Mouse (Mus musculus): ENCODE measurements at regions not wholly inside any gene's neighbourhood (a gene's known extent, or its start where the extent isn't known, plus 50 kb on each side); places are given as distances from the start of the nearest gene placed in this dataset.

DNA sequence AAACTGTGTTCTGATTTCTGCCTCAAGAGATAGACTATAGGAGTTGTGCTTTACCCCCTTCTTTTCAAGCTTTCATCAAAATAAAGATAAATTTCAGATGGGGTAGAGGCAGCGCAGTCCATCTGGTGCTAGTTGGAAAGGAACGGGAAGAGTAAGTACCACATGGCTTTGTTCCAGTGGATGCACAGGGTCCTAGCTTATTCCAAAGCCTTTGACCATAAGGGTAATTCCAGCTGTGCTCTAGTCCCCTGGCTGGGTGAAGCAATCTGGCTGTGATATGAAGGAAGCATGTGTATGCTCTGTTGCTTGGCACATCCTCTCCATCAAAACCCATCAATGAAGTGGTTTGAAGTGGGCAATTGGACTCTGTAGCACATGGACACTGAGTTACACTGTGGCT lies 155.6 kb downstream of the 1190002N15Rik start:
- DNase-seq (ENCODE audit: low spot score): no peak

DNA sequence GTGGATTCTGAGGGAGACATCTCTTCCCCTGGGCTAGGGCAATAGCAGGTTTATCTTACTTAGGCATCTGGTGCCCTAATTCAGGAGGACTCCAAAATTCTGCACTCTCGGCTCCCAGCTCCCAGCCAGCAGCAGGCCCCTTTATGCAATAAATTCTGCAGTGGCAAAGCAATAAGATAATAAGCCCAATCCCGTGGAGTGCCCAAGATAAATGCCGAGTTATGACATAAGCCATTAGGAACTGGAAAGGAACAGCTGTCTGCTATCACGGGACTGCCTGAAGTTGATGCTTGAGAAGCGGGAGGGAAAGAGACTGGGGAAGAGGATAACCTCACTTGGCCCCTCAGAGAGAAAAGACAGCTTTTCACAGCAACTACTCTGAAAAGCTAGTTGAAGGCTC lies 159.0 kb downstream of the 1190002N15Rik start:
- peak; percentile 72 for DNase-seq (ENCODE audit: low spot score)

DNA sequence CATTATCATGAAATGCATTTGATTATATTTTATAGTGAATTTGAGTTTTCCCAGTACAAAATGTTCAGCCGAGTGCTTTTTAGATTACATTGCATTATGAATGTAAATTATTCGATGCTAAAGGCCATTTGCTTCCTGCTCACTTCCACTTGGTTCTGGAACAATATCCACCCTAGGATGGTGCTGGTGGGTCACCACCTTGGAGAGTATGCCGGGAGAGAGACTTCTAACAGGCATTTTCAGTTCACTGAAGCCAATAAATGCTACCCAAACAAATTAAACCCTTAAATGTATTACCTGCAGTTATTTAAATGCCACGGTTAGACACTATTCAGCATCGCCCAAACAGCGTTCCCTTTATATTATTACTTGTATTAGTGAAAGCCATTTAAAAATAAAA lies 159.6 kb downstream of the 1190002N15Rik start:
- no peak for DNase-seq (ENCODE audit: low spot score)

DNA sequence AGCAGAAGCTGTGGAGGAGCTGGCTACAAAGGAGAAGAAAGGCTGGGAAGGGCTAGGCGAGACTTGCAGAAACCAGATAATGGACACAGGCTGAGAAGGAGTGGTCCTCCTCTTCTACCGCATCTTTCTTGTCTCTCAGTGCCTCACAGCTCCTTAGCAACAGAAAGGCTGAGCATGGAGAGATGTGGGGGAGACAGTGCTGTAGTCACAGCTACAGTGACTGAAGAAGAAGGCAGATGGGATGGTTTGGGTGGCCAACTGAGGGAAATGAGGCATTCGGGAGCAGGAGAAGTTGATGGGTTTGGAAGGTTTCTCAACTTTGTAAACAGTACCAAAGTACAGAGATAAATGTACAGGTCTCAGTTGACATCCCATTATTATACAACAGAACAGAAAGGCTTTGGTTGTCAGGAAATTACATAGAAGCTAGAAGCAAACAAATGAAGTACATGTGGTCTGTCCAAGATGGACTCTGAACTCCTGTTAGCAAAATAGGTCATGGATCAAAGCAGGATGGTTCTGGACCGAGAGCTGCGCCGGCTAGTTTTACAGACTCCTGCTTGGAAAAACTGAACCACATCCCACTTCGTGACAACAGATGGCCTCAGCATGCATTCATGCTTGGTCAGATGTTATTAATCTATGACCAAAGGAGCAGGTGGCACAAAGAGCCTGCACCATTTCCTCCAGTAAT lies 160.4 kb downstream of the 1190002N15Rik start:
- DNase-seq (ENCODE audit: low spot score): peak; percentile 79

DNA sequence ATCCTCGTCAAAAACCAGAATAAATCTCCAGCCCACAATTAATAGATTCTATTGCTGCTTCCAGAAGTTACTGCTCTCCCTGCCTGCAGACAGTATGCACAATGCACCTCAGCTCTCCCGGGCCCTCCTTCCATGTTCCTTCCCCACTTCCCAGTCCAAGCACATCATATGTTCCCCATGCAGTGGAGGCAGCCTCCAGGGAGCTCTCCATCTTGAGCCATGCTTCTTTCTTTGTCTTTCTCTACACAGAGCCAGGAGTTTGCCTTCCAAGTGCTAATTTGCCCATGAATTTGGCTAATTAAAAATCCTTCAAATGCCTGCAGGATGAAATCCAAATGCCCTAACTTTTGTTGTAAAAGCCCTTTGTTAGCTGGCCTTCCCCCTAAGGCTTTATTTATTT lies 166.9 kb downstream of the 1190002N15Rik start:
- no peak for DNase-seq (ENCODE audit: low spot score)

DNA sequence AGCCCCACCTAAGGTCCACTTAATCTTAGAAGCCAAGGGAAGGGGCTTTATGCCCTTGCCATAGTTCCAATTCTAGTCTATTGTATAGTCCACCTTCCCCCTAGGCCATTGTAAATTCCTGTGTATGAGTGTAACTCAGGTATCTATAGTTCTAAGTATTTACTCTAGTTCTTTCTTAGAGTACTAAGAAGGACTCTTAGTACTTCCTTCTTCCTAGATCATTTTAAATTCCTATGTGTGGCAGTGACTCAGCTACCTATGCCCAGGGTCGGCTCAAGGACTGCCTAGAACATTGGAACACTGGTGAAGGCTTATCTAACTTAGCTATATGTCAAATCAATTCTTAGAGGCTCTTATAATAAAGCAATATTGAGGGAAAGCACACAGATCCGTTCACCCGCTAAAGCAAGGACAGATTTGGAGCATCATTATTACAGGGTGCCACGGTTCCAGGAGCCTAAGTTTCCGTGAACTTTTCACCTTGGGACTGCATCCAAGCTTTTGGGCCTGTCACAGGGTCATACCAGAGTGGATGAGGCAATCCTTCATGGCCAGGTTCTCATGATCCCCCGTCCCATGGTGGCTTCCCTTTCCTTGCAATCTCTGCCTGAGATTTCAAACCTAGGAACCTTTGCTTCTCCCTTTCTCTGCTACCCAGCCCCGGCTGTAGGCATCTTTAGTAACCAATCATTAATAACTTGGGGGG lies 169.5 kb downstream of the 1190002N15Rik start:
- no peak for DNase-seq (ENCODE audit: low spot score)

DNA sequence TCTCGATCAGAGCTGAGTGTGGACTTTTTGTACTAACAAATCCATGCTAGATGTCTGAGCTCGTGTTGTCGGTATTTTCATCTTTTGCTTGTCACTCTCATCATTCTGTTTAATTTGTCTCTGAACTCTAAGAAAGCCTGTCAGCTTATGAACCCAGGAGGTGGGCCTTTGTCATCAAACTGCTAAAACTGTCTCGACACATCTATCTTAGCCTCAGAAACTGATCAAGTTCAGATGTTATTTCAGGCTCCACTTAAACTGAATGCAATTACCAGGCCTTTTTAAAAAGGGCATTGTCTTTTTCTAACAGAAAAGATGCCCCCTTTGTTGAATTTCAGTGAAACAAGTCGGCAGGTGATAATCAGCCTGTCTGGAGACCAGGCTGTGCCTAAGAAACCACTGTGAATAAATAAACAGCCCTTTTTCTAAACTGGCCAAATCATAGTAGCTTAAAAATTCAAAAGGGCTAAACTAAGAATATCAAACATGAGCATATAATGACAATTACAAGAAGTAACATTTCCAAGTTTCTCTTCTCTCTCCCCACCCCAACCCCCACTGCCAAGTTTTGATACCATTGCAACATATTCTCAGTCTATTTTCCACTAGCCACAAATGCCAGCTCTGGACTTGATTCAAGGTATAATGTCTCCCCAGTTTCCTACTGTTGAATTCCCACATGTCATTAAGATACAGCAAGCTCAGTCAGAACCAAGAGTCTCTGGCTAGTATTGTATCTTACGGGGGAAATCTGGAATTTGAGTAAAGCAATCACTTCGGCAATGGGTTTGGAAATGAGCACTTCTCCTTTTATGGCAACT lies 175.8 kb downstream of the 1190002N15Rik start:
- DNase-seq (ENCODE audit: low spot score): peak; percentile 60

DNA sequence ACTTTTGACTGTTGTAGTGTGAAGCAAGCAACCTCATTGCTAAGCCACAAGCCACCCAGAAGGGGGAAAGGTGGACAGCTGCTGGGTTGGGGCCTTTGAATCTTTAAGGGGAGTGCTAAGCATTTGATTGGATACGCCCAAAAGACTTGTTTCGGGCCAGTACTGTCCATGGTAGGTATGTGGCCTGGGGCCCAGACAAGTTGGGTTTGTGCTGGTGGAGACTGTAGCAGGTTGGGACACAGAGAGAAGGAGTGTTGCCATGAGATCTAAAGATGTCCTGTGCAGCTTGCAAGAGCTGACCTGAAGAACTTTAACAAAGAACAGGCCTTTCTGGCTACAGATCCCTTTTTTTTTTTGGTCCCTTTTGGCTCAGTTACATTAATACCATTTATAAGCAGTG lies 176.9 kb downstream of the 1190002N15Rik start:
- no peak for DNase-seq (ENCODE audit: low spot score)

DNA sequence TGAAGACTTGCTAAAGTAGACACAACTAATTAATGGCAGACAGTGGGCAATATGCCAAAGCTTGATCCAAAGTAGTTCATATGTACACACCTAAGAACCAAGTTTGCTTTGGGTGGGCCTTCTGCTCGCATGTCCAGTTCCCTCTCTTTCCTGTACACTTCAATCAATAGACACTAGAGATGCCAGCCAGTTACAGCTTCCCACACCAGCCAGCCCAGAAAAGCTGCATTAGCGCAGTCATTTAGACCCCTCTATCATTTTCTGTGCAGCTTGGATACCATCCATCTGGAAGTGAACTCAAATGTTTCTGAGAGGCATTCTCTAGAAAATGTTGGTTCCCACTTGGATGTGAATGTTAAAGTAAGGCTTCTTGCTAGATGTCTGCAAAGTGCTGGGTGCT lies 179.7 kb downstream of the 1190002N15Rik start:
- DNase-seq (ENCODE audit: low spot score): no peak

DNA sequence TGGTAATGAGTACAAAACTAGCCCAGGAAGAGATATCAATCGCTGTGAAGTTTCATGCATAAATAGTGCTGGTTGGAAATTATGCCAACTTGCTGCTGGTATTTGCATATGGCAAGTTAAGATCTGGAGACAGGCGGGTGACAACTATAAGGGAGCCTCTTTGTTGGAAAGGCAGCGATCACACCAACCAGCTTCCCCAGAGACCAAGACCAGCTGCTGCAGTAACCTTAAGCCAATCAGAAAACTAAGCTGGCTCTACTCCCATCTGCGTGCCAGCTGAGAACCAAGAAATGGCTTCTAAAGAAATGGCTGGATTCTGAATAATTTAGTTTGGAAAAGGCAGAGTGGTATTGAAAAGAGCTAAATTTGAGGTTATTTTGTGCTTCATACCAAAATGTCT lies 195.9 kb downstream of the 1190002N15Rik start:
- DNase-seq (ENCODE audit: low spot score): peak; percentile 50

DNA sequence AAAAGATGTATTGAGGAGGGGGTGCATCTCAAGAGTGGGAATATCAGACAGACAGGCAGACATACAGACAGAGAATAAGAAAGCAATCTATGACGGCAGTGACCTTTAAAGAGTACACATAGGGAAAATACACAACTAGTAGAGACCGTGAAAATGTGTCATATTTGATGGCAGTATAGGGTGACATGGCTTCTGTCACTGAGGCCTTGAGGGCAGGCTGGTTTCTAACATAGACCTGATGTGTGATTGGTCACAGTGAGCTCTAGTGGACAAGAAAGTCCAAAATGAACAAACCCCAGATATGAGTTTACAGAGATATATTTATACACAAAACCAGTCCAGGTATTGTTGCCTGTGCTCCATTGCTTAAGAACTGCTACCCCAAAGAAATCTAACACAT lies 196.3 kb downstream of the 1190002N15Rik start:
- no peak for DNase-seq (ENCODE audit: low spot score)

DNA sequence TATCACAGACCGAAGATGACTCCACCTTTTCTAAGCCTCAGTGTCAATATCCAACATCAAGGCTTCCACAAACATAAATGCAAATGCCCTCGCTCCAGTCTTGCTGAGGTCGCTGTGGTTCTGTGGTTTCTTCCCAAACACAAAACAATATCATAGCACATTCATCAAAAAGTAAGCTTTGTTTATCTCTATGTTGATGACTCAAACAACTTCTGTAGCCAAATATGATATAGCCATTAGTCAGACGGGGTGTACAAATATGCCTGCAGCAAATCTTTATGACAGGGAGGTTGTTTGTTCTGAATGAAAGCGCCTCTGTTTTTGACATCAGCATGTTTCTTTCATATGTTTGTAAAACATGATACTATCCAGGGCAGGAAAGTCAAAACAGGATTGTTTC lies 204.4 kb downstream of the 1190002N15Rik start:
- no peak for DNase-seq (ENCODE audit: low spot score)

DNA sequence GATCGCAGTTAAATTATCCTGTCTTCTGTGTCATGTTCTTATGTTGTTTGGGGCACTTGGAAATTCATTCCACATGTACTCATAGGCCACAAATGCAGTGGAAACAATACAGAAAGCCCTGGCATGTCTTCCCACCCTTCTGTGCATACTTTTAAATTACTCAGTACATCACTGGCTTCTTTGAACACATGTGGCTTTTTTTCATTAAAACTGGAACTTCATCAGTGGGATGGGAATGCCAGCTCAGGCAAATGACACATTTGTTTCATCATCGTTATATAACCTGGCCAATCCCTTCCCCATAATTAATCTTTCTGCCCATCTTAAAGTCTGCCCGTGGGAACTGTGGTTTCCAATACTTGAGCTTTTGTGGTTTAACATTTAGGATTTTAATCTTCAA lies 214.9 kb downstream of the 1190002N15Rik start:
- no peak for DNase-seq (ENCODE audit: low spot score)

DNA sequence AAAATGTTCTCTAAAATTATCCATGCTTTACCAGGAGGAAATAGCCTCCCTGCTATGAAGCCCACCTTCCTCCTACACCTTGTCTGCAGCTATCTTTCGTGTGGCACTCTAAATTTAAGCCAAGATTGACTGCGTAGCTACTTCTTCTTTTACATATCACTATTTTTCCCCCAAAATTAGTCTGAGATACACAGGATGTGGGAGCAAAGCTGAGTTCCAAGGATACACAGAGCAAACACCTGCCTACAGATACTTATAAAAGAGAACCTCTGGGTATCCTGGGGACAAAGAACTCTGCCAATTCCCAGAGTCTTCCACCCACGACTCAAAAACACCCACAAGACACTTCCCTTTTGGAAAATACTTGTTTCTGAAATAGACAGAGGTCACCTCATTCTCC lies 235.3 kb downstream of the 1190002N15Rik start:
- DNase-seq (ENCODE audit: low spot score): no peak

DNA sequence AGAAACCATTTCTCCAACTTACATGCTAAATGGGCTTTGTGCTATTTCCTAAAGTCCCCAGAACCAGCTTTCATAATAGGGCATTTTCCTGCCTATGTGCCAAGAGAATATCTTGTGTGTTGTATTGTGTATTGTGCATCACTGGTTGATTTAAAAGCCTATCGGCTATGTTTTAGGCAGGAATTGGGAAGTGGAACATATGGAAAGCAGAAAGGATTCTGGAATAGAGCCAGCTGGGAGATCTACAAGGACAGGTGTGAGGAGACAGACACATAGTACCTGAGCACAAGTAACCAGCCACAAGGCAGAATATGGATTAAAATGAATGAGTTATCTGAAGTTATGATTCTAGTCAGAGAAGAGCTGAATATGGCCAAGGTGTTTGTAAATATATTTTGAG lies 236.0 kb downstream of the 1190002N15Rik start:
- no peak for DNase-seq (ENCODE audit: low spot score)

DNA sequence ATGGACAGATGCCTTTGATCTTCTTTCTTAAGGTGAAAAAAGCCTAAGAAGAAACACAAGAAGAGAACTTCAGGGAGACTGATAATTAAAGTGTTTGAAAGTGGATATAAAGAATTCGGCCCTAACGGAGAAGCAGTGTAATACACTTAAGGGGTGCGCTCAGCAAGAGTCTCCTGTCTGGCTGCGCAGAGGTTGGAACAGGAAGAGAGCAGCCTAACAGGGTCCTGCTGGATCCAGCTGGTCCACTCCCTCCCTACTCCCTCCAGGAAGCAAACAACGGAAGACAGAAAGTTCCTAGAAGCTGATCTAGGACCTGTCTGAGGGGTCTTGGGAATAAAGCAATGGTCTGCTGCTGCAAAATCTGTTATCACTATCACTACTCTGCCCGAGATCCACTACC lies 242.4 kb downstream of the 1190002N15Rik start:
- no peak for DNase-seq (ENCODE audit: low spot score)

DNA sequence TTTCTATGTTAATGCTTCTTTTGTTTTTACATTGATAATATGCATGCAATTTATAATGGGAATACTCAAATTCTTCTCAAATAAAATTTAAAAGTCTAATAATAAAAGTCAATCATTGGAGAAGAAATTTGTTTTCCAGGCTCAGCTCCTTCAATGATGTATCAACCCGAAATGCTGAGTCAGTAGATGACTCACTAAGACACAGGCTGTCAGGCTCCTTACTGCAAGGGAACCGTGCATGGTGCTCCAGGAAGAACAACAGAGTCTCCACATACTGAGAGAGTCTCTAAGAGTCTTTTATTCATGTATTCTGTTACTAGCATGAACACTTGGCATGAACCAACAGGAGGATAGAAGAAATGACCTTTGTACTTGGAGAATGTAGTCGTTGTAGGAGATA lies 245.7 kb downstream of the 1190002N15Rik start:
- DNase-seq (ENCODE audit: low spot score): no peak

DNA sequence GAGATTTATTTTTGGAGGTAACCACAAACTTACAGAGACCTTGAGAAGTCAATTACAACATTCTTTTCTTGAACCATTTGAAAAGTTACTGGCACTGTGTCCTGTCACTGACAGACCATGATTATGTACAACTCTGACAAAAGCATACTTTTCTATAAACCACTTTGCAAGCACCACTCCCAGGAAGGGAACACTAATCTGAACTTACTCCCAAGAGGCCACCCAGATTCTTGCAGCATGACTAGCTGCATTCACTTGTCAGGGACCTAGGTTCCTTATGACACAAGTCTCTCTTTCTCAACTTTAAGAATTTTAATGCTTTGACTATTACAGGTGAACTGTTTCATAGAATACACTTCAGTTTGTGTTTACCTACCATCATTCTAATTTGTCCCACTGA lies 248.3 kb downstream of the 1190002N15Rik start:
- DNase-seq (ENCODE audit: low spot score): no peak

DNA sequence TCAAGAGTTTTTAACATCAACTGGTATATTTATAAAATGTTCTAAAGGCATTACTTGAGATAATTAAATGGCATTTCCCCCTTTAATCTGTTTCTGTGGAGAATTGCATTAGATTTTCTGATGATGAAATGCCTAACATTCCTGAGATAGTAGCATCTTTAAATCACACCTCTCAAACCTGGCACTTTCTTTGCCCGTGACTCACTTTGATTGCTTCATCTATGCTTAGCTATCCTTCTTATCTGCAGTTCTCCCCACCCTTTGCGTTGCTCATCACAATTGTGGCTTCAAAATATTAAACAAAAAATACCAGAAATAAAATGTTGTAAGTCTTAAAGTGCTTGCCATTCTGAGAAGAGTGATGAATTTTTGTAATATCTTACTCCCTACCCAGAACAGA lies 250.3 kb downstream of the 1190002N15Rik start:
- DNase-seq (ENCODE audit: low spot score): no peak

DNA sequence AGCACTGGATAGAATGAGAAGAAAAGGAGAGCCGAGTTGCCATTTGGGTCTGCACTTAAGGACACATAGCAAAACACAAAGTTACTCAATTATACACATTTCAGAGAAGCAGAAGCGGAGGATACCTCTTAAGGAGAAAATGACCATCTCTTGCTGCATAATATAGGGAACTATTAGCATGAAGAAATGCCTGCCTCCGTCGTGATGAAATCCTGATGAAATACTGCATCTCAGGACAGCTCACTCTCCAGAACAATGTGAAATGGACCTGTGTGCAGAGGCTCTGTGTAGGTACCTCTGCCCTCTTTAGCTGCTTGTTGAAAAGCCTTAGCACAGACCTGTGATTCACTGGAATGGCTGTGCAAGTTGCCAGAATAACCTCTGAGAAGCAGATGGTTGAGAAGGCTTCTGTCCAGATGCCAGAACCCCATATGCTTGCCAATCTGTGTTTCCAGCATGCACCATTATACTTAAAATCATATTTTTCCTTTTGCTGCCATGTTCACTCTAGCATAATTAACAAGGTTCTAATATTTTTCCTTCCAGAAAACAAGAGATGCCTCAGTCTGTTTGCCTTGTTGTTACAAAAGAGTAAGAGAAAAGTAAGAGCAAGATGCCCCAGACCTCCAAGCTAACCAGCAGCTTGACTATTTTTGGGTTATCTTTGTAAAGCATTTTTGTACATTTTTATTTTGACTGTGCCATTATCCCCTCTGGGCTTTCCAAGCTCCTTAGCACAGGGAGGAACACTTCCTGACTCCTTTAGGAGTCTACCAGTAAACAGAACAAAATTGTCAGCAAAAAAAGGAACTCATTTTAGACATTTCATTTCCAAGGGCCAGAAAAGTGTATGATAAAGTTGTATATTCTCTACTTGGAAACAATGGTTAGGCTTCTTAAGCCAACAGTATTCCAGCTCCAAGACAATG lies 259.0 kb downstream of the 1190002N15Rik start:
- DNase-seq (ENCODE audit: low spot score): no peak

DNA sequence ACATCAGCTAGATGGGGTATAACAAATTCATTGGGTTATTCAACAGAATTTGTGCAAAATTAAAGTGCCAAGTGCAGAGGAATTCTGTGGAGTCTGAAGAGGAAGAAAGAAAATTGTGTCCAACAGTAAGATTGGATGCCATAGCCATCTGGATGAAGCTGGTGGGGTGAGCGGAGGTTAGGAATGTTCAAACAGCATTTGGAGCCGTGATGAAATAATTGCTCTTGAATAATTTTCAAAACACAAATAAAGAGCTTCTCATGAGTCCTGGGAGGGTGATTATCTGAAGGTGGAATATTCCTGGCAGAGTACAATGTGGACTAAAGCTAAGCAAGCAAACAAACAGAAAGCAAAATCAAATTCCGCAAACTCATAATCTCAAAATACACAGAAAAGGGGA lies 260.8 kb downstream of the 1190002N15Rik start:
- DNase-seq (ENCODE audit: low spot score): no peak

DNA sequence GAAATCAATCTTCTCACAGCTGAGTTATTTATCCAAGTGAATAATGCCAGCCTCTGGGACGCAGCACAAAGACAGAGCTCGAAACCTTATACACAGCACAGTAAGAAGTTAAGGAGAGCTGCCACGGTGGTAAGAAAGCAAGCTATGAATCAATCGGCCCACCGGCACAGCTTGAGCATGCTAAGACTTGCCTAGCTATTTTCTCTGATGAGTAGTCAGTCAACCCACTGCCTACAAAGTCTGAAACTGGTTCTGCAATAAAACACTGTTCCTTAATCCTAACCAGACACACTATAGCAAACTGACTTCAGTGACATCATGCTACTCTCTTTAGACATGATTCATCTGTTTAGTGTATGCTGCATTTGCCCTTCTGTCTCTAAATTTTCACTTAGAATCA lies 268.7 kb downstream of the 1190002N15Rik start:
- no peak for DNase-seq (ENCODE audit: low spot score)
